Mouse (Mus musculus) neural tube, embryonic 15.5 days (tissue): ENCODE data around the gene Patj. TPM values are rescaled to one million over a fixed set of nuclear protein-coding genes. Genes with fewer than 3 reads are reported as not detected.

ENCODE experiments used
- ATAC-seq: fragments of 200-750 bp; cut with Nextera tagmentation; 2 replicates; pipeline ENCODE4 v1.8.0; 2017; ENCODE audit warnings: mild to moderate bottlenecking, moderate TSS enrichment, moderate library complexity; ENCODE audit not compliant: low FRiP score
- H3K27ac ChIP-seq: fragments of 300-500 bp; sonication (generic); replicated peaks from 2 replicates; pipeline ENCODE4 v1.5.1; 2015; ENCODE audit warnings: mild to moderate bottlenecking, inconsistent platforms
- H3K27me3 ChIP-seq: fragments of 300-500 bp; sonication (generic); replicated peaks from 2 replicates; pipeline ENCODE4 v1.6.1; 2015; ENCODE audit warnings: inconsistent platforms
- H3K36me3 ChIP-seq: fragments of 300-500 bp; sonication (generic); 2 replicates; pipeline ENCODE4 v1.6.1; 2015; ENCODE audit warnings: inconsistent platforms
- H3K4me1 ChIP-seq: fragments of 300-500 bp; sonication (generic); 2 replicates; pipeline ENCODE4 v1.6.1; 2015; ENCODE audit warnings: inconsistent platforms
- H3K4me2 ChIP-seq: fragments of 300-500 bp; sonication (generic); 2 replicates; pipeline ENCODE4 v1.6.1; 2015; ENCODE audit warnings: inconsistent platforms, mild to moderate bottlenecking, moderate library complexity
- H3K4me3 ChIP-seq: fragments of 300-500 bp; sonication (generic); replicated peaks from 2 replicates; pipeline ENCODE4 v1.5.1; 2015; ENCODE audit warnings: mild to moderate bottlenecking, inconsistent platforms
- H3K9ac ChIP-seq: fragments of 300-500 bp; sonication (generic); replicated peaks from 2 replicates; pipeline ENCODE4 v1.6.1; 2015; ENCODE audit warnings: mild to moderate bottlenecking, inconsistent platforms
- H3K9me3 ChIP-seq: fragments of 300-500 bp; sonication (generic); replicated peaks from 2 replicates; pipeline ENCODE4 v1.6.1; 2016; ENCODE audit warnings: inconsistent platforms
- WGBS: fragments of 180-500 bp; shearing (Covaris S2); methylation state at CpG from one replicate; pipeline ENCODE4 v1.1.7; 2015; ENCODE audit warnings: mixed read lengths; 5-methylcytosine and 5-hydroxymethylcytosine counted together
- polyA plus RNA-seq: library from polyadenylated mRNA; unstranded; fragments of >200 nt; fragmentation: Nextera tagmentation; extraction: Ambion mirVana; gene quantifications from 2 replicates; pipeline ENCODE4 v1.2.1, GENCODE M21; 2015

Patj gene
- polyA plus RNA-seq, 1 experiment from 2014 or later, result 7.1 TPM

- no peak overlapping the region for H3K27ac ChIP-seq
- no peaks in the 10 kb centered on the region for H3K4me1 ChIP-seq
- no peaks in the 10 kb centered on the region for H3K27me3 ChIP-seq
- ATAC-seq, result no peak
- no peak overlapping the region for H3K4me2 ChIP-seq
- no peaks in the 10 kb centered on the region for H3K36me3 ChIP-seq
- H3K9ac ChIP-seq, result no peak overlapping the region
- no peak overlapping the region for H3K4me3 ChIP-seq
- 70% methylated on average over 11 of the region's 11 CpGs for WGBS
- no peaks in the 10 kb centered on the region for H3K9me3 ChIP-seq
Measured at GRCm38 (mm10) chr4:98450308-98450707, 54.7 kb downstream of the Patj start.

GRCm38 (mm10) chr4:98450829-98451228 is 55.2 kb downstream of the Patj start:
- H3K27ac ChIP-seq, result no peak overlapping the region
- H3K4me3 ChIP-seq, result no peak overlapping the region
- H3K27me3 ChIP-seq, result no peaks in the 10 kb centered on the region
- no peak overlapping the region for H3K9ac ChIP-seq
- 91% methylated on average over 5 of the region's 5 CpGs for WGBS
- H3K9me3 ChIP-seq, result no peaks in the 10 kb centered on the region
- no peak overlapping the region for H3K4me2 ChIP-seq
- ATAC-seq, result no peak
- no peaks in the 10 kb centered on the region for H3K36me3 ChIP-seq
- no peaks in the 10 kb centered on the region for H3K4me1 ChIP-seq

DNA sequence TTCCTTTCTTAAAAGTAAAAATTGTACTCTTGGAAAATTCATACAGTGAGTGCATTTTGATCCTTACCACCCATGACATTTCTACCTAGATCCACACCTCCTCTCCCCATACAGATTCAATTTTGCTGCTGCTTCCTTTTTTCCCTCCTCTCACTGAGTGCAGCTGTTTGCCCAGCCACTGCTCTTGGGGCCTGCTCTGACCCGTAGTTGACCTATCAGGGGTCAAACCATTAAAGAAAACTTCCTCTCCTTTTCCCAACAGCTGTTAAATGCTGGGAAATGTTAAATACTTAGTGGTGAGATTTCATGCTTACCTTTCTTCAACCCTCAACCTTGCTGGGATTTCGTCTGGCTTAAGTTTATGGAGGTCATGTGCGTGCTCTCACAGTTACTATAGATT is 55.7 kb downstream of the Patj start:
- no peak overlapping the region for H3K27ac ChIP-seq
- no peaks in the 10 kb centered on the region for H3K9me3 ChIP-seq
- no peak overlapping the region for H3K4me3 ChIP-seq
- no peaks in the 10 kb centered on the region for H3K36me3 ChIP-seq
- no peaks in the 10 kb centered on the region for H3K27me3 ChIP-seq
- no peak overlapping the region for H3K4me2 ChIP-seq
- no peak overlapping the region for H3K9ac ChIP-seq
- ATAC-seq, result no peak
- WGBS, result 70% methylated on average over 3 of the region's 3 CpGs
- H3K4me1 ChIP-seq, result no peaks in the 10 kb centered on the region

GRCm38 (mm10) chr4:98452725-98453124 is 57.1 kb downstream of the Patj start:
- H3K4me3 ChIP-seq, result no peak overlapping the region
- 98% methylated on average over 2 of the region's 2 CpGs for WGBS
- no peak for ATAC-seq
- no peaks in the 10 kb centered on the region for H3K36me3 ChIP-seq
- no peak overlapping the region for H3K4me2 ChIP-seq
- no peaks in the 10 kb centered on the region for H3K9me3 ChIP-seq
- H3K9ac ChIP-seq, result no peak overlapping the region
- H3K27ac ChIP-seq, result no peak overlapping the region
- no peaks in the 10 kb centered on the region for H3K4me1 ChIP-seq
- H3K27me3 ChIP-seq, result no peaks in the 10 kb centered on the region

- H3K4me3 ChIP-seq, result no peak overlapping the region
- WGBS, result 73% methylated on average over 5 of the region's 5 CpGs
- H3K27me3 ChIP-seq, result no peaks in the 10 kb centered on the region
- ATAC-seq, result no peak
- H3K27ac ChIP-seq, result no peak overlapping the region
- H3K4me1 ChIP-seq, result no peaks in the 10 kb centered on the region
- no peaks in the 10 kb centered on the region for H3K9me3 ChIP-seq
- no peak overlapping the region for H3K4me2 ChIP-seq
- H3K36me3 ChIP-seq, result no peaks in the 10 kb centered on the region
- no peak overlapping the region for H3K9ac ChIP-seq
Measured at GRCm38 (mm10) chr4:98453231-98453630, 57.6 kb downstream of the Patj start.

DNA sequence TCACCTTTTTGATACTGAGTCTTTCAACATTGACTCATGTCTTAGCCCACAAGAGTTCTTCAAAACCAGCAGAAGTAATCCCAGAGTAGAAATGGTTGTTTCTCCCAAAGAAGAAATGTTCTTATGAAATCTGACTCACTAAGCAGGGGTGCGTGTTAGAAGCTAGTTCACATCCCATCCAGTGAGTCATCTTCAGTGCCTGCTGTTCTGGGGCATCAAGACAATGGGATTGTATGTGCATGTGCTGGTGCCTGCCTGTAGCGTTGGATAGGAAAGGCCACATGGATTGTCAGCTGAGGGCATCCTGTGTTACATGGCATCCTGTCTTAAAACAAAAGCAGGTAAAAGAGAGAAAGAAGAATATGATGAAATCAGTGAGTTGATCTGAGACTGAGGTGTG is 59.8 kb downstream of the Patj start:
- no peak overlapping the region for H3K4me2 ChIP-seq
- no peak for ATAC-seq
- no peaks in the 10 kb centered on the region for H3K36me3 ChIP-seq
- WGBS, result 91% methylated on average over 2 of the region's 2 CpGs
- no peak overlapping the region for H3K4me3 ChIP-seq
- H3K27ac ChIP-seq, result no peak overlapping the region
- H3K27me3 ChIP-seq, result no peaks in the 10 kb centered on the region
- no peaks in the 10 kb centered on the region for H3K4me1 ChIP-seq
- H3K9ac ChIP-seq, result no peak overlapping the region
- H3K9me3 ChIP-seq, result no peaks in the 10 kb centered on the region

DNA sequence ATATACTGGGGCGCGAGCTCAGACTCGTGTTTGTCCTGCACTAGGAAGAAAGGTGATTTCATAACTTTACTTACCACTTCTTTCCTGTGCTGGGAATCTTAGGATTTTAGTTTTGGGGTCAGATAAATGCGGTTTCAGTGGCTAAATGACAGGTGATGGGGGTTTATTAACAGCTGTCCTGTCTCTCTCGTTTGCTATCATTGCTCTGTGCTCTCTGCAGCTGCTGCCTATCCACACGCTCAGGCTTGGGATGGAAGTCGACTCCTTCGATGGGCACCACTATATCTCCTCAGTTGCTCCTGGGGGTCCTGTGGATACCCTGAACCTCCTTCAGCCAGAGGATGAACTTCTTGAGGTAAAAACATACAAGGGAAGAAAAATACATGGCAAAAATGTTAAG is 60.3 kb downstream of the Patj start:
- no peak overlapping the region for H3K9ac ChIP-seq
- H3K9me3 ChIP-seq, result no peaks in the 10 kb centered on the region
- no peaks in the 10 kb centered on the region for H3K27me3 ChIP-seq
- WGBS, result 93% methylated on average over 8 of the region's 8 CpGs
- no peak overlapping the region for H3K4me3 ChIP-seq
- H3K27ac ChIP-seq, result no peak overlapping the region
- H3K4me1 ChIP-seq, result no peaks in the 10 kb centered on the region
- ATAC-seq, result no peak
- no peaks in the 10 kb centered on the region for H3K36me3 ChIP-seq
- no peak overlapping the region for H3K4me2 ChIP-seq

DNA sequence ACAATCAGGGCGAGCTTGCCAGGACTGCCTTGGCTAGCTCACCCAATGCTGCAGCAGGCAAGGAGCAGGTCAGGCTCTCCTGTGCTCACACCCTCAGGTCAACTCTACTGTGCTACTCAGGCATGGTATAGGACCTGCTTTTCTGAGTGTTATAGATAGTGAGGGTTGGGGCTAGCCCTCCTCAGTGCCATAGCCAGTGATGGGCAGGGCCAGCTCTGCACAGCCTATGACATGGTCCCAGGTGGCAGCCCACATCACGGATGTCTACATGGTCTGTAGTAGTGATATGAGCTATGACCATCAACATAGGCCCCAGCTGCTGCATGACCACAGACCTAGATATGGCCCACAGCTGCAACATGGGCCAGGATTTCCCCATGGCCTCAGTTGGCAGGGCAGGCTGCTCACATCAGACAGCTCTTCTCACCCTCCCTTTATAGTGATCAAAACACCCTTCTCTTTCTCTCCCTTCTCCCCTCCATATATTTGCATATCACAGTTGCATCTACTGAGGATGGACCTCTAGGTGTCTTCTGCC is 66.3 kb downstream of the Patj start:
- Histone ChIP-seq H3K4me1 (no peaks in the 10 kb centered on the region), H3K9ac (no peak overlapping the region)
- ATAC-seq, result no peak; the same call in 1 of the 2 replicates

DNA sequence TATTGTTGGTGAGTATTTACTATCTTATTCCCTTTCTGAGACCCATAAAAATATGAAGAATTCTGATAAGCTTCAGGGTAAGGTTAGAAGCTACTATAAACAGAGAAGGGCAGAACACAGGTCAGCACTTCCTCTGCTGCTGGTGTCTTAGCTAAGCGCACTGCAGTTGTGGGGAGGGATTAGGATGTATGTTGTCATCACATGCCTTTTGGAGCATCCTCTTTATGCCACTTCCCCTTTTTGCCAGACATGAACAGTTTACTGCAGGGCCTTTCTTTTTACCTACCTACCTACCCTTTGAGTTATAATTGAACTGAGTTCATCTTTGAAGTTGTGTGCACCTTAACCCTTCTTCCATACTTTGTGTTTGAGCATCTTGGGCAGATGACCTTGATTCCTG is 69.9 kb downstream of the Patj start:
- 100% methylated on average over 1 of the region's 1 CpGs for WGBS

More for the DNA sequence above, 66.3 kb downstream of the Patj start:
- Histone ChIP-seq H3K27me3 (no peaks in the 10 kb centered on the region), H3K27ac (no peak overlapping the region), H3K36me3 (no peaks in the 10 kb centered on the region), H3K4me3 (no peak overlapping the region), H3K4me2 (no peak overlapping the region), H3K9me3 (no peaks in the 10 kb centered on the region)
- 97% methylated on average over 2 of the region's 2 CpGs for WGBS

GRCm38 (mm10) chr4:98465886-98466285 is 70.3 kb downstream of the Patj start:
- Histone ChIP-seq H3K4me3 (no peak overlapping the region), H3K27me3 (no peaks in the 10 kb centered on the region), H3K36me3 (no peaks in the 10 kb centered on the region), H3K27ac (no peak overlapping the region), H3K9me3 (no peaks in the 10 kb centered on the region), H3K4me1 (no peaks in the 10 kb centered on the region), H3K4me2 (no peak overlapping the region), H3K9ac (no peak overlapping the region)
- WGBS, result 95% methylated on average over 2 of the region's 2 CpGs
- ATAC-seq, result no peak

More for the DNA sequence above, 69.9 kb downstream of the Patj start:
- Histone ChIP-seq H3K27ac (no peak overlapping the region), H3K4me3 (no peak overlapping the region), H3K36me3 (no peaks in the 10 kb centered on the region), H3K27me3 (no peaks in the 10 kb centered on the region), H3K9me3 (no peaks in the 10 kb centered on the region), H3K4me2 (no peak overlapping the region), H3K9ac (no peak overlapping the region), H3K4me1 (no peaks in the 10 kb centered on the region)
- ATAC-seq, result no peak

- no peak overlapping the region for H3K9ac ChIP-seq
- no peak overlapping the region for H3K4me3 ChIP-seq
- no peaks in the 10 kb centered on the region for H3K27me3 ChIP-seq
- no peaks in the 10 kb centered on the region for H3K9me3 ChIP-seq
- H3K4me2 ChIP-seq, result no peak overlapping the region
- ATAC-seq, result no peak
- no peaks in the 10 kb centered on the region for H3K36me3 ChIP-seq
- no peak overlapping the region for H3K27ac ChIP-seq
- no peaks in the 10 kb centered on the region for H3K4me1 ChIP-seq
- 78% methylated on average over 7 of the region's 7 CpGs for WGBS
Measured at GRCm38 (mm10) chr4:98471376-98471775, 75.8 kb downstream of the Patj start.

- no peak overlapping the region for H3K27ac ChIP-seq
- 64% methylated on average over 3 of the region's 3 CpGs for WGBS
- no peak for ATAC-seq
Measured at GRCm38 (mm10) chr4:98473491-98473890, 77.9 kb downstream of the Patj start.

DNA sequence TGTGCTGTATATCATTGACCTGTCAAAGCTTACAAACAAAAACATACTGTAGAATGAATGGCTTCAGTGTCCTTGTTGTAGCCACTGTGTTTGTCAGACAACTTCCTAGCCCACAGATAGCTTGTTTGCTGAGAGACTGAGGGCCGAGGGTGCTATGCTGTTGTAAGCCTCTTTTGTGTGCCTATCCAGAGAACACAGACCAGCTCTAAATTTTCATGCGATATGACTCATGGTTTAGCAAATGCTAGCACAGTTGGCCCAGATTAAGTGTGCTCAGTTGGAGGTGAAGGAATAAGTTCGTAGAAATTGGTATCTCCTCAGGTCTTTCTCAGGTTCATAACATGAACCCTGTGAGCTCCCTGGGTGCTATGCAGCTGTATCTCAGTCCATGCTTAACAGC is 82.4 kb downstream of the Patj start:
- no peaks in the 10 kb centered on the region for H3K9me3 ChIP-seq
- H3K36me3 ChIP-seq, result no peaks in the 10 kb centered on the region
- H3K4me2 ChIP-seq, result no peak overlapping the region
- no peak for ATAC-seq
- no peak overlapping the region for H3K4me3 ChIP-seq
- H3K27ac ChIP-seq, result no peak overlapping the region
- no peaks in the 10 kb centered on the region for H3K27me3 ChIP-seq
- no peaks in the 10 kb centered on the region for H3K4me1 ChIP-seq
- 66% methylated on average over 3 of the region's 3 CpGs for WGBS
- no peak overlapping the region for H3K9ac ChIP-seq

More at GRCm38 (mm10) chr4:98473491-98473890, 77.9 kb downstream of the Patj start:
- H3K9ac ChIP-seq, result no peak overlapping the region
- no peaks in the 10 kb centered on the region for H3K27me3 ChIP-seq
- no peaks in the 10 kb centered on the region for H3K9me3 ChIP-seq
- no peaks in the 10 kb centered on the region for H3K36me3 ChIP-seq
- no peak overlapping the region for H3K4me3 ChIP-seq
- H3K4me1 ChIP-seq, result no peaks in the 10 kb centered on the region
- no peak overlapping the region for H3K4me2 ChIP-seq
